Mouse (Mus musculus): ENCODE results near the gene Prelp.
A peak's percentile ranks its signal among the peaks of the same experiment; 100 is the strongest.

Gene Prelp

GRCm38 (mm10) chr1:133897293-133897692, 23.9 kb downstream of the Prelp start:
- no peak for DNase-seq

GRCm38 (mm10) chr1:133891489-133891888, 29.7 kb downstream of the Prelp start:
- DNase-seq = peak; percentile 66 to 74

GRCm38 (mm10) chr1:133889949-133890598, 31.1 kb downstream of the Prelp start:
- DNase-seq = peak in 1 of 2 experiments; percentile 47

GRCm38 (mm10) chr1:133887538-133888250, 33.5 kb downstream of the Prelp start:
- DNase-seq = no peak

- peak in 1 of 2 experiments; percentile 54 for DNase-seq
Observed at GRCm38 (mm10) chr1:133887044-133887443, 34.2 kb downstream of the Prelp start.

GRCm38 (mm10) chr1:133886431-133886830, 34.8 kb downstream of the Prelp start:
- no peak for DNase-seq

- no peak for DNase-seq
Observed at GRCm38 (mm10) chr1:133885811-133886210, 35.4 kb downstream of the Prelp start.

- DNase-seq = no peak
Observed at GRCm38 (mm10) chr1:133884746-133885145, 36.5 kb downstream of the Prelp start.

GRCm38 (mm10) chr1:133884090-133884489, 37.1 kb downstream of the Prelp start:
- no peak for DNase-seq

GRCm38 (mm10) chr1:133882283-133883217, 38.7 kb downstream of the Prelp start:
- DNase-seq = no peak

- no peak for DNase-seq
Observed at GRCm38 (mm10) chr1:133881813-133882212, 39.4 kb downstream of the Prelp start.

- peak; percentile 44 to 61 for DNase-seq
Observed at GRCm38 (mm10) chr1:133878825-133879423, 42.3 kb downstream of the Prelp start.

GRCm38 (mm10) chr1:133876936-133877335, 44.3 kb downstream of the Prelp start:
- peak in 1 of 2 experiments; percentile 65 for DNase-seq

- DNase-seq = no peak
Observed at GRCm38 (mm10) chr1:133873086-133873813, 48.0 kb downstream of the Prelp start.

- DNase-seq = no peak
Observed at GRCm38 (mm10) chr1:133871241-133871640, 50.0 kb downstream of the Prelp start.

GRCm38 (mm10) chr1:133869221-133869620, 52.0 kb downstream of the Prelp start:
- DNase-seq = no peak

GRCm38 (mm10) chr1:133863257-133863997, 57.8 kb downstream of the Prelp start:
- DNase-seq = peak in 1 of 2 experiments; percentile 57

- DNase-seq = no peak
Observed at GRCm38 (mm10) chr1:133861028-133861427, 60.2 kb downstream of the Prelp start.

All from kidney, postnatal 4 days (tissue).